Comparison of ENCODE assay signal across 23 mouse cellular contexts in genomic region chr15:84948990-84949389, GRCm38 (mm10). TPM values are rescaled to one million over a fixed set of nuclear protein-coding genes. Genes with fewer than 3 reads are reported as not detected.
DNase-seq lines count a peak whose midpoint lies in the region; ATAC-seq and TF ChIP-seq lines count a peak whose summit lies in the region.
"Had no signal": no experiment of that assay in that cellular context is flagged by ENCODE, and none has a peak within 500 bp of the region (broad histone marks: within the 10 kb centered on the region; RNA-seq: fewer than 3 reads in every experiment).

No protein-coding gene starts in this region.

- no peaks in the 10 kb centered on the region for H3K79me2 ChIP-seq in heart, adult 2 months (replicated peaks; ENCODE audit: control insufficient read depth, insufficient read depth, low read length)

- peaks cover 17% of the 10 kb centered on the region for H3K4me1 ChIP-seq in heart, embryonic 15.5 days (replicated peaks)
- no peaks in the 10 kb centered on the region for H3K4me1 ChIP-seq in heart, adult 2 months (ENCODE audit: control insufficient read depth, insufficient read depth, low read length)
- H3K4me1 ChIP-seq in stomach, postnatal 0 days (replicated peaks; ENCODE audit: control insufficient read depth, insufficient read depth) = no peaks in the 10 kb centered on the region
- H3K4me1 ChIP-seq: embryonic facial prominence, embryonic 10.5 days; embryonic facial prominence, embryonic 13.5 days; forebrain, embryonic 12.5 days; forebrain, embryonic 15.5 days; hindbrain, embryonic 12.5 days; hindbrain, embryonic 15.5 days had no signal

- H3K4me3 ChIP-seq in heart, embryonic 15.5 days = no peak overlapping the region
- H3K4me3 ChIP-seq in heart, adult 2 months = no peak overlapping the region
- H3K4me3 ChIP-seq in stomach, postnatal 0 days (ENCODE audit: low read depth, low read length) = no peak overlapping the region
- H3K4me3 ChIP-seq: embryonic facial prominence, embryonic 10.5 days; embryonic facial prominence, embryonic 13.5 days; erythroblast, embryonic 14.5 days; forebrain, embryonic 12.5 days; forebrain, embryonic 15.5 days; hindbrain, embryonic 12.5 days; hindbrain, embryonic 15.5 days had no signal

- WGBS in heart, embryonic 15.5 days = 33% methylated on average over 14 of the region's 14 CpGs
- 68% methylated on average over 14 of the region's 14 CpGs for WGBS in heart, adult 2 months
- 91% methylated on average over 14 of the region's 14 CpGs for WGBS in stomach, postnatal 0 days

- TF ChIP-seq CTCF in heart, adult 2 months (IDR thresholded peaks at IDR 0.05) = no peak
- no peak for TF ChIP-seq CTCF in stomach, postnatal 0 days (IDR thresholded peaks at IDR 0.05; ENCODE audit: low read depth)

- H3K9ac ChIP-seq in heart, embryonic 15.5 days = no peak overlapping the region
- H3K9ac ChIP-seq in heart, adult 2 months (ENCODE audit: low read depth, low read length) = no peak overlapping the region
- no peak overlapping the region for H3K9ac ChIP-seq in stomach, postnatal 0 days (ENCODE audit: low read length)
- H3K9ac ChIP-seq: embryonic facial prominence, embryonic 13.5 days; forebrain, embryonic 12.5 days; forebrain, embryonic 15.5 days; hindbrain, embryonic 12.5 days; hindbrain, embryonic 15.5 days had no signal

- H3K9me3 ChIP-seq in heart, embryonic 15.5 days (replicated peaks) = no peaks in the 10 kb centered on the region
- H3K9me3 ChIP-seq in stomach, postnatal 0 days (ENCODE audit: control insufficient read depth, low read length) = no peaks in the 10 kb centered on the region
- H3K9me3 ChIP-seq: embryonic facial prominence, embryonic 10.5 days; embryonic facial prominence, embryonic 13.5 days; forebrain, embryonic 12.5 days; forebrain, embryonic 15.5 days; hindbrain, embryonic 12.5 days; hindbrain, embryonic 15.5 days had no signal

- TF ChIP-seq POLR2A in heart, adult 2 months (IDR thresholded peaks at IDR 0.05; ENCODE audit: insufficient read depth, low read depth, low read length) = no peak

- H3K27me3 ChIP-seq in heart, embryonic 15.5 days = no peaks in the 10 kb centered on the region
- no peaks in the 10 kb centered on the region for H3K27me3 ChIP-seq in heart, adult 2 months (ENCODE audit: control insufficient read depth, insufficient read depth, low read length)
- no peaks in the 10 kb centered on the region for H3K27me3 ChIP-seq in stomach, postnatal 0 days (ENCODE audit: control insufficient read depth, insufficient read depth, low read length)
- H3K27me3 ChIP-seq: embryonic facial prominence, embryonic 13.5 days; forebrain, embryonic 12.5 days; forebrain, embryonic 15.5 days; hindbrain, embryonic 12.5 days; hindbrain, embryonic 15.5 days had no signal

- intact Hi-C loops in heart, postnatal 25 days (cut with DNase I) = no loop called here
- intact Hi-C loops in heart, adult 2 months (cut with DNase I) = no loop called here

- no peak overlapping the region for H3K27ac ChIP-seq in heart, embryonic 15.5 days
- H3K27ac ChIP-seq in heart, adult 2 months = no peak overlapping the region
- H3K27ac ChIP-seq in stomach, postnatal 0 days (replicated peaks) = no peak overlapping the region
- H3K27ac ChIP-seq: embryonic facial prominence, embryonic 10.5 days; embryonic facial prominence, embryonic 13.5 days; forebrain, embryonic 12.5 days; forebrain, embryonic 15.5 days; hindbrain, embryonic 12.5 days; hindbrain, embryonic 15.5 days had no signal

- DNase-seq in heart, adult 11 months = peak; percentile 90
- DNase-seq in heart, postnatal 25 days (ENCODE audit: low spot score) = no peak
- no peak for DNase-seq in heart, adult 2 months
- DNase-seq in heart, postnatal 4 days = peak; percentile 40
- DNase-seq in heart, adult 18-20 months = no peak
- DNase-seq in stomach, postnatal 0 days (ENCODE audit: low spot score) = no peak
- DNase-seq: adrenal gland, adult 8-10 months; adrenal gland, postnatal 25 days; cerebellum, adult 11-12 months; cerebellum, adult 8-10 months; cerebellum, postnatal 36 days; embryo, embryonic 11 days; gastrocnemius, postnatal 25 days had no signal

- ATAC-seq in heart, embryonic 15.5 days (replicated peaks; ENCODE audit: insufficient number of reproducible peaks, insufficient read depth, low FRiP score, low read depth) = 0 out of 2 replicates have a peak, but pooled peaks have one; percentile 32
- ATAC-seq in stomach, postnatal 0 days (ENCODE audit: low FRiP score, low TSS enrichment) = peak; percentile 9; the same call in 1 of the 2 replicates
- ATAC-seq: activated CD4-positive, CD25-positive, alpha-beta regulatory T cell, adult 4 months; forebrain, embryonic 15.5 days; intestine, postnatal 0 days had no signal

- H3K36me3 ChIP-seq in heart, embryonic 15.5 days = peaks cover 15% of the 10 kb centered on the region; the same call in 1 of the 2 replicates
- no peaks in the 10 kb centered on the region for H3K36me3 ChIP-seq in heart, adult 2 months (ENCODE audit: control insufficient read depth, insufficient read depth, low read length)
- peaks cover 7% of the 10 kb centered on the region for H3K36me3 ChIP-seq in stomach, postnatal 0 days (ENCODE audit: control insufficient read depth, insufficient read depth, low read length)

- H3K4me2 ChIP-seq in heart, embryonic 15.5 days = no peak overlapping the region
- no peak overlapping the region for H3K4me2 ChIP-seq in stomach, postnatal 0 days (replicated peaks; ENCODE audit: low read depth)
- H3K4me2 ChIP-seq: embryonic facial prominence, embryonic 13.5 days; forebrain, embryonic 12.5 days; forebrain, embryonic 15.5 days; hindbrain, embryonic 12.5 days; hindbrain, embryonic 15.5 days had no signal

- TF ChIP-seq EP300 in heart, adult 2 months (IDR thresholded peaks at IDR 0.05; ENCODE audit: insufficient read depth, low read depth, low read length) = no peak
- TF ChIP-seq EP300 in stomach, postnatal 0 days (optimal IDR thresholded peaks at IDR 0.05) = no peak

RNA-seq across cellular contexts. Expression of gene Nup50, which starts 25.8 kb away (rescaled TPM):
- 10 to 100 TPM; 14.6 to 17.5 TPM for total RNA-seq in heart, postnatal 25 days (2021)
- polyA plus RNA-seq in heart, embryonic 15.5 days (2015; fragmentation: Nextera tagmentation; extraction: Ambion mirVana) = 16.4 and 19.1 TPM in 2 replicates
- 10 to 100 TPM; 15.5 to 16.6 TPM for total RNA-seq in heart, adult 2 months (2021)
- polyA plus RNA-seq in heart, adult 2 months (2012; rRNA removed) = 3.8 and 5.5 TPM in 2 replicates
- total RNA-seq in heart, postnatal 4 days (2021) = 10 to 100 TPM; 27.7 to 27.8 TPM
- 10 to 100 TPM; 15.5 to 17.7 TPM for total RNA-seq in heart, adult 18-20 months (2021)
- polyA plus RNA-seq in stomach, postnatal 0 days (2015; fragmentation: Nextera tagmentation; extraction: Ambion mirVana) = 17.6 and 17.7 TPM in 2 replicates

RNA-seq across cellular contexts. Expression of gene Gm29666, which starts 29.2 kb away (rescaled TPM):
- total RNA-seq in heart, postnatal 25 days (2021) = under 1 TPM; 0.22 to 0.23 TPM
- 0.38 and 0.40 TPM in 2 replicates for polyA plus RNA-seq in heart, embryonic 15.5 days (2015; fragmentation: Nextera tagmentation; extraction: Ambion mirVana)
- total RNA-seq in heart, adult 2 months (2021) = under 1 TPM; 0.11 to 0.13 TPM
- 0.16 and 0.29 TPM in 2 replicates for polyA plus RNA-seq in heart, adult 2 months (2012; rRNA removed)
- under 1 TPM; 0.19 to 0.34 TPM for total RNA-seq in heart, postnatal 4 days (2021)
- total RNA-seq in heart, adult 18-20 months (2021) = under 1 TPM; 0.08 to 0.10 TPM
- 0.13 and 0.15 TPM in 2 replicates for polyA plus RNA-seq in stomach, postnatal 0 days (2015; fragmentation: Nextera tagmentation; extraction: Ambion mirVana)

RNA-seq across cellular contexts. Expression of gene 5031439G07Rik, which starts 39.4 kb away (rescaled TPM):
- total RNA-seq in heart, postnatal 25 days (2021) = 10 to 100 TPM; 20.5 to 21.3 TPM
- polyA plus RNA-seq in heart, embryonic 15.5 days (2015; fragmentation: Nextera tagmentation; extraction: Ambion mirVana) = 5.0 and 14.4 TPM in 2 replicates
- 10 to 100 TPM; 28.9 to 36.1 TPM for total RNA-seq in heart, adult 2 months (2021)
- 13.1 and 15.8 TPM in 2 replicates for polyA plus RNA-seq in heart, adult 2 months (2012; rRNA removed)
- total RNA-seq in heart, postnatal 4 days (2021) = 10 to 100 TPM; 22.2 to 23.8 TPM
- total RNA-seq in heart, adult 18-20 months (2021) = 10 to 100 TPM; 30.6 to 34.7 TPM
- polyA plus RNA-seq in stomach, postnatal 0 days (2015; fragmentation: Nextera tagmentation; extraction: Ambion mirVana) = 6.6 and 14.7 TPM in 2 replicates

Comparison
In these comparisons a context has a peak if more than half of its experiments do, and no peak if none do; other contexts are left out.
1. DNase-seq: peak in heart, adult 11 months (single experiment) and heart, postnatal 4 days (single experiment); none in heart, postnatal 25 days (single experiment), heart, adult 2 months (0 of 2), heart, adult 18-20 months (0 of 2) and stomach, postnatal 0 days (single experiment).